In the genomic region with DNA sequence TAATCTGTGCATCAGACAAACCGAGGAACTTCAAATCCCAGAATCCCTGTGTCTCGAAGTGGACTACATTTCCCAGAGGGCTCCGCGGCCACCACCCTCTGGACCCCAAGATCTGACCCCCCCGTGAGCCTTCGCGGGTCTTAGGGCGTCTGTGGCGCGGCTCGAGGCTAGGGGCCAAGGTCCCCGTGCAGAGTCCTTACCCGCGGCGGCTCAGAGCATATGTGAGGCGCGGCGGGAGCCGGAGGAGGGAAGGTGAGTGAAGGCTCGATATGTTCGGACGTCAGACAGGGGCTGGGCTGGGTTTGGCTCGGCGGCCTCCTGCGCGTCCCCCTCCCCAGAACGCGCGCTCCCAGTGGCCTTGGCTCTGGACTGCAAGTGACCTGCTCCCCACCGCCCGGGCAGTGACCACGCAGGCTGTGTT, we compare ENCODE assay signal across 8 mouse cellular contexts. TPM values are rescaled to one million over a fixed set of nuclear protein-coding genes. Genes with fewer than 3 reads are reported as not detected.
A peak's percentile ranks its signal among the peaks of the same experiment; 100 is the strongest.
DNase-seq lines count a peak whose midpoint lies in the region; ATAC-seq lines count a peak whose summit lies in the region.

A gene (plus strand): TSS at position 107 of the 421 bp plus-strand sequence.

- H3K9ac ChIP-seq in intestine, embryonic 14.5 days (ENCODE audit: low read length): peak within 1 kb of the TSS; percentile 68

- peak; percentile 77 to 84 for DNase-seq in adrenal gland, postnatal 36 days
- peak; percentile 91 for DNase-seq in embryo, embryonic 10.5 days (ENCODE audit: low spot score)
- peak; percentile 72 for DNase-seq in gastrocnemius, postnatal 25 days
- peak; percentile 90 for DNase-seq in intestine, embryonic 14.5 days (ENCODE audit: low spot score)
- DNase-seq in left cerebral cortex, adult 8-10 months (ENCODE audit: low spot score in 2 of 2): peak; percentile 48 to 53
- peak; percentile 74 to 79 for DNase-seq in lung, postnatal 4 days
- peak; percentile 60 to 61 for DNase-seq in right cerebral cortex, postnatal 36 days (ENCODE audit: low spot score in 2 of 2)
- DNase-seq in spleen, postnatal 36 days (ENCODE audit: low spot score in 2 of 2): no peak

- under 1% methylated on average over 32 of the region's 32 CpGs for WGBS in intestine, embryonic 14.5 days

- peak within 1 kb of the TSS; percentile 48 for H3K4me2 ChIP-seq in intestine, embryonic 14.5 days (ENCODE audit: low read length)

- peaks cover 11% of the 10 kb centered on the region; the same call in 1 of the 2 replicates for H3K4me1 ChIP-seq in intestine, embryonic 14.5 days (replicated peaks; ENCODE audit: control insufficient read depth, insufficient read depth, low read length)

- H3K36me3 ChIP-seq in intestine, embryonic 14.5 days (ENCODE audit: control insufficient read depth, insufficient read depth, low read length): peaks cover 11% of the 10 kb centered on the region

- H3K4me3 ChIP-seq in intestine, embryonic 14.5 days (ENCODE audit: low read depth, low read length): peak within 1 kb of the TSS; percentile 90

- ATAC-seq in intestine, embryonic 14.5 days (replicated peaks; ENCODE audit: low FRiP score, low TSS enrichment, low read depth): peak; percentile 92

- no peaks in the 10 kb centered on the region for H3K27me3 ChIP-seq in intestine, embryonic 14.5 days (replicated peaks; ENCODE audit: control insufficient read depth, insufficient read depth, low read length)

- no peak within 1 kb of the TSS for H3K27ac ChIP-seq in intestine, embryonic 14.5 days (ENCODE audit: low read depth)

- no peaks in the 10 kb centered on the region for H3K9me3 ChIP-seq in intestine, embryonic 14.5 days (ENCODE audit: control insufficient read depth, low read length)

RNA-seq across cellular contexts. Expression of the gene that starts here (rescaled TPM):
- 1 to 10 TPM; 4.8 to 6.4 TPM for total RNA-seq in adrenal gland, postnatal 36 days (2021)
- total RNA-seq in gastrocnemius, postnatal 25 days (2021): 1 to 10 TPM; 3.4 to 4.0 TPM
- polyA plus RNA-seq in intestine, embryonic 14.5 days (2014; fragmentation: Nextera tagmentation; extraction: Ambion mirVana): 9.1 and 11.0 TPM in 2 replicates
- total RNA-seq in left cerebral cortex, adult 8-10 months (2022): 1 to 10 TPM; 9.1 to 9.7 (median 9.2) TPM

Comparison
In these comparisons a context has a peak if more than half of its experiments do, and no peak if none do; other contexts are left out.
1. DNase-seq: peak in adrenal gland, postnatal 36 days (2 of 2), embryo, embryonic 10.5 days (single experiment), gastrocnemius, postnatal 25 days (single experiment), intestine, embryonic 14.5 days (single experiment), left cerebral cortex, adult 8-10 months (2 of 2), lung, postnatal 4 days (2 of 2) and right cerebral cortex, postnatal 36 days (2 of 2); none in spleen, postnatal 36 days (0 of 2).